In genomic region chr2:132028107-132028506, GRCm38 (mm10) we compare ENCODE assay signal across 8 mouse cellular contexts. TPM values are rescaled to one million over a fixed set of nuclear protein-coding genes. Genes with fewer than 3 reads are reported as not detected.
A peak's percentile ranks its signal among the peaks of the same experiment; 100 is the strongest.
DNase-seq lines count a peak whose midpoint lies in the region; ATAC-seq and TF ChIP-seq lines count a peak whose summit lies in the region.

No protein-coding gene starts in this region.

- WGBS in forebrain, embryonic 15.5 days: 35% methylated on average over 5 of the region's 5 CpGs
- WGBS in liver, embryonic 14.5 days (ENCODE audit: insufficient replicate concordance): 26% methylated on average over 5 of the region's 5 CpGs

- H3K27me3 ChIP-seq in forebrain, embryonic 15.5 days: no peaks in the 10 kb centered on the region
- peaks cover 26% of the 10 kb centered on the region for H3K27me3 ChIP-seq in liver, embryonic 14.5 days (ENCODE audit: control insufficient read depth, insufficient read depth, low read length)

- ATAC-seq in forebrain, embryonic 15.5 days (replicated peaks): no peak
- ATAC-seq in liver, embryonic 14.5 days (ENCODE audit: insufficient read depth): no peak

- peak overlapping the region; percentile 87 for H3K27ac ChIP-seq in gastrocnemius, adult 2 months
- H3K27ac ChIP-seq in forebrain, embryonic 15.5 days (replicated peaks): no peak overlapping the region
- no peak overlapping the region for H3K27ac ChIP-seq in liver, embryonic 14.5 days

- peaks cover 37% of the 10 kb centered on the region for H3K4me1 ChIP-seq in forebrain, embryonic 15.5 days
- peaks cover 0 to 1% of the 10 kb centered on the region in 2 experiments; a peak in 1 of 4 replicates for H3K4me1 ChIP-seq in liver, embryonic 14.5 days (replicated peaks; ENCODE audit: control insufficient read depth in 2 of 2, insufficient read depth in 2 of 2, low read length in 1 of 2)

- no peak for DNase-seq in gastrocnemius, adult 2 months
- DNase-seq in gastrocnemius, postnatal 14 days: no peak
- peak; percentile 40 for DNase-seq in 416B (ENCODE audit: low read depth)
- DNase-seq in liver, embryonic 14.5 days (ENCODE audit: low read depth in 3 of 3, low spot score in 3 of 3): no peak
- no peak for DNase-seq in adrenal gland, postnatal 14 days
- DNase-seq in kidney, adult 9 months: no peak
- no peak for DNase-seq in adrenal gland, postnatal 36 days

- H3K36me3 ChIP-seq in forebrain, embryonic 15.5 days: no peaks in the 10 kb centered on the region
- no peaks in the 10 kb centered on the region for H3K36me3 ChIP-seq in liver, embryonic 14.5 days (replicated peaks; ENCODE audit: control insufficient read depth, insufficient read depth, low read depth)

- no peak for TF ChIP-seq CTCF in gastrocnemius, adult 2 months (IDR thresholded peaks at IDR 0.05)
- no peak for TF ChIP-seq CTCF in liver, embryonic 14.5 days (IDR thresholded peaks at IDR 0.05; ENCODE audit: low read depth)

- H3K4me2 ChIP-seq in forebrain, embryonic 15.5 days (replicated peaks): peak overlapping the region; percentile 82
- H3K4me2 ChIP-seq in liver, embryonic 14.5 days (ENCODE audit: low read depth): peak overlapping the region; percentile 33

- H3K9me3 ChIP-seq in forebrain, embryonic 15.5 days: no peaks in the 10 kb centered on the region
- no peaks in the 10 kb centered on the region for H3K9me3 ChIP-seq in liver, embryonic 14.5 days (ENCODE audit: control insufficient read depth, low read length)

- TF ChIP-seq EP300 in liver, embryonic 14.5 days (IDR thresholded peaks at IDR 0.05; ENCODE audit: low read depth): no peak

- no peak overlapping the region for H3K9ac ChIP-seq in forebrain, embryonic 15.5 days (replicated peaks)
- H3K9ac ChIP-seq in liver, embryonic 14.5 days (replicated peaks): no peak overlapping the region

- intact Hi-C loops in gastrocnemius, adult 2 months (cut with DNase I): no loop called here
- intact Hi-C loops in gastrocnemius, postnatal 14 days (cut with DNase I; ENCODE audit: low total_unique reads): no loop called here

- H3K4me3 ChIP-seq in gastrocnemius, adult 2 months: peak overlapping the region; percentile 85
- H3K4me3 ChIP-seq in forebrain, embryonic 15.5 days: peak overlapping the region; percentile 75
- H3K4me3 ChIP-seq in liver, embryonic 14.5 days (ENCODE audit: insufficient read depth in 1 of 2, low read depth in 2 of 2, low read length in 2 of 2): no peak overlapping the region

RNA-seq across cellular contexts. Expression of gene Rassf2, which starts 2.0 kb away (rescaled TPM):
- 1 to 10 TPM; 3.5 to 6.8 TPM for total RNA-seq in gastrocnemius, adult 2 months (2021)
- 10 to 100 TPM in 1 of 2 experiments, 1 to 10 TPM in 1; 8.5 to 13.1 TPM for total RNA-seq in gastrocnemius, postnatal 14 days (2021)
- 26.2 and 26.8 TPM in 2 replicates for polyA plus RNA-seq in forebrain, embryonic 15.5 days (2015; fragmentation: Nextera tagmentation; extraction: Ambion mirVana)
- polyA plus RNA-seq in liver, embryonic 14.5 days (2012; rRNA removed): 0.96 and 1.2 TPM in 2 replicates
- polyA plus RNA-seq in liver, embryonic 14.5 days (2014; fragmentation: Nextera tagmentation; extraction: Ambion mirVana): 1.9 and 2.0 TPM in 2 replicates
- total RNA-seq in adrenal gland, postnatal 14 days (2021): 9.4 and 22.2 TPM in 2 replicates
- 10 to 100 TPM in 1 of 2 experiments, 1 to 10 TPM in 1; 7.4 to 12.7 TPM for total RNA-seq in adrenal gland, postnatal 36 days (2021)

Comparison
In these comparisons a context has a peak if more than half of its experiments do, and no peak if none do; other contexts are left out.
1. H3K4me3 ChIP-seq: peak in gastrocnemius, adult 2 months (single experiment) and forebrain, embryonic 15.5 days (single experiment); none in liver, embryonic 14.5 days (0 of 2).